Mouse (Mus musculus): ENCODE data around the gene Btbd9.

DNA sequence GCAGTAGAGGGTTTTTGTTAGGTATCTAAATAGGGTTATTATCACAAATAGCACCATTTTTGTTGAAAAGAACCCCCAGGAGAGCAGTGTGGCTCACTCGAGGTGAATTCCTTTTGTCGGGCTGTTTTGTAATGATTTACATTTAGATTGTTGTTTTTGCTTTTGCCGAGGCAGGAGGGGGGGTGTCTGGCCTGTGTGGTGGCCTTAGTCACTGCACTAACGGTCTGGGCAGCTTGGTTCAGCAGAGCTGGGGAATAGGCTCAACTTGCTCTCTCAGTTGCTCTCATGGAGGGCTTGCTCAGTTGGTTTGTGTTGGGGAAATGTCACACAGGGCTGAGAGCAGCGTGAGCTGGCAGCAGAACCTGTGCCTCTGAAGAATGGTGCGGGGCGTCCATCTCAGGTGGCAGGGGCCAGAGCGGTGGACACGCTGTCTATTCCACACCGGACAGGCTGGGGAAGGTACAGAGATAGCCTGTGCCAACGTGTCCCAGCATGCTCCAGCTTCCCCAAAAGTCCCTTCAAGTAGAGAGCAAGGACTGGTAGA lies 385.1 kb downstream of the Btbd9 start:
- TF ChIP-seq CTCF (conservative IDR thresholded peaks at IDR 0.05; ENCODE audit: insufficient read depth, insufficient read length, low read depth, low read length) (no peak), POLR2A (IDR thresholded peaks at IDR 0.05; ENCODE audit: low read depth, low read length) (no peak)
